Mouse (Mus musculus) CD4-positive, CD25-positive, alpha-beta regulatory T cell, adult 2 months (primary cell): ENCODE results near the gene Sema3d.

Experiments used
- DNase-seq: peaks from one replicate; pipeline ENCODE4 v3.0.0-alpha.2; 2012; ENCODE audit warnings: low read depth, low spot score

Sema3d gene

GRCm38 (mm10) chr5:12499037-12499436 is 115.9 kb downstream of the Sema3d start:
- no peak for DNase-seq

- DNase-seq = no peak
Observed at GRCm38 (mm10) chr5:12499791-12500504, 116.8 kb downstream of the Sema3d start.

GRCm38 (mm10) chr5:12512471-12512870 is 129.3 kb downstream of the Sema3d start:
- no peak for DNase-seq

GRCm38 (mm10) chr5:12515283-12515682 is 132.1 kb downstream of the Sema3d start:
- no peak for DNase-seq

- no peak for DNase-seq
Observed at GRCm38 (mm10) chr5:12525235-12525767, 142.1 kb downstream of the Sema3d start.

- no peak for DNase-seq
Observed at GRCm38 (mm10) chr5:12528596-12528995, 145.4 kb downstream of the Sema3d start.

- no peak for DNase-seq
Observed at GRCm38 (mm10) chr5:12529771-12530170, 146.6 kb downstream of the Sema3d start.

GRCm38 (mm10) chr5:12541268-12541667 is 158.1 kb downstream of the Sema3d start:
- no peak for DNase-seq

- peak; percentile 11 for DNase-seq
Observed at GRCm38 (mm10) chr5:12549046-12549669, 166.0 kb downstream of the Sema3d start.

GRCm38 (mm10) chr5:12555401-12555800 is 172.2 kb downstream of the Sema3d start:
- no peak for DNase-seq

GRCm38 (mm10) chr5:12557889-12558288 is 174.7 kb downstream of the Sema3d start:
- DNase-seq = peak; percentile 12

- no peak for DNase-seq
Observed at GRCm38 (mm10) chr5:12561740-12562139, 178.6 kb downstream of the Sema3d start.

- peak; percentile 45 for DNase-seq
Observed at GRCm38 (mm10) chr5:12562204-12562603, 179.0 kb downstream of the Sema3d start.

- no peak for DNase-seq
Observed at GRCm38 (mm10) chr5:12563132-12563531, 179.9 kb downstream of the Sema3d start.

- DNase-seq = no peak
Observed at GRCm38 (mm10) chr5:12564602-12565220, 181.5 kb downstream of the Sema3d start.

- no peak for DNase-seq
Observed at GRCm38 (mm10) chr5:12566568-12566967, 183.4 kb downstream of the Sema3d start.

GRCm38 (mm10) chr5:12574551-12574950 is 191.4 kb downstream of the Sema3d start:
- no peak for DNase-seq

GRCm38 (mm10) chr5:12575262-12575661 is 192.1 kb downstream of the Sema3d start:
- no peak for DNase-seq

- DNase-seq = no peak
Observed at GRCm38 (mm10) chr5:12579752-12580151, 196.6 kb downstream of the Sema3d start.

GRCm38 (mm10) chr5:12582540-12582939 is 199.4 kb downstream of the Sema3d start:
- DNase-seq = no peak

GRCm38 (mm10) chr5:12583293-12583834 is 200.2 kb downstream of the Sema3d start:
- DNase-seq = no peak

GRCm38 (mm10) chr5:12584886-12585285 is 201.7 kb downstream of the Sema3d start:
- no peak for DNase-seq
